Mouse (Mus musculus): ENCODE results near the gene Arvcf.

- TF ChIP-seq GATA1 (IDR thresholded peaks at IDR 0.05; ENCODE audit: borderline replicate concordance, low read length) (no peak), FLI1 (IDR thresholded peaks at IDR 0.05; ENCODE audit: low read length) (no peak)
These were observed 100.1 kb downstream of the Arvcf start for GRCm38 (mm10) chr16:18448104-18448503.
